Mouse (Mus musculus) layer of hippocampus, adult 9-11 months (tissue): ENCODE measurements around the gene Tmem213.

ENCODE experiments used
- DNase-seq: peaks from one replicate; pipeline ENCODE4 v3.0.0; 2022

Gene Tmem213

GRCm38 (mm10) chr6:38109160-38109795 is at the start of gene Tmem213:
Gene Tmem213 (plus strand): TSS chr6:38109255.
- no peak for DNase-seq

GRCm38 (mm10) chr6:38064621-38065020 is 44.4 kb upstream of the Tmem213 start:
- no peak for DNase-seq

GRCm38 (mm10) chr6:38065122-38065500 is 43.9 kb upstream of the Tmem213 start:
- DNase-seq, result peak; percentile 71

- peak; percentile 71 for DNase-seq
Observed at GRCm38 (mm10) chr6:38065501-38066122, 43.4 kb upstream of the Tmem213 start.

GRCm38 (mm10) chr6:38066215-38066614 is 42.8 kb upstream of the Tmem213 start:
- peak; percentile 80 for DNase-seq

GRCm38 (mm10) chr6:38071256-38071655 is 37.8 kb upstream of the Tmem213 start:
- DNase-seq, result no peak

GRCm38 (mm10) chr6:38072137-38072796 is 36.8 kb upstream of the Tmem213 start:
- no peak for DNase-seq

GRCm38 (mm10) chr6:38073592-38073991 is 35.5 kb upstream of the Tmem213 start:
- no peak for DNase-seq

GRCm38 (mm10) chr6:38080364-38080763 is 28.7 kb upstream of the Tmem213 start:
- no peak for DNase-seq

GRCm38 (mm10) chr6:38081727-38082341 is 27.2 kb upstream of the Tmem213 start:
- DNase-seq, result no peak

- DNase-seq, result no peak
Observed at GRCm38 (mm10) chr6:38083204-38083603, 25.9 kb upstream of the Tmem213 start.

- DNase-seq, result no peak
Observed at GRCm38 (mm10) chr6:38087242-38088026, 21.6 kb upstream of the Tmem213 start.

- no peak for DNase-seq
Observed at GRCm38 (mm10) chr6:38092539-38092938, 16.5 kb upstream of the Tmem213 start.

- no peak for DNase-seq
Observed at GRCm38 (mm10) chr6:38094701-38095100, 14.4 kb upstream of the Tmem213 start.

GRCm38 (mm10) chr6:38096961-38097370 is 12.1 kb upstream of the Tmem213 start:
- no peak for DNase-seq

GRCm38 (mm10) chr6:38102216-38102795 is 6.7 kb upstream of the Tmem213 start:
- no peak for DNase-seq

GRCm38 (mm10) chr6:38103775-38104174 is 5.3 kb upstream of the Tmem213 start:
- DNase-seq, result no peak

- no peak for DNase-seq
Observed at GRCm38 (mm10) chr6:38105924-38106323, 3.1 kb upstream of the Tmem213 start.

GRCm38 (mm10) chr6:38108449-38108848 is 606 bp upstream of the Tmem213 start:
- no peak for DNase-seq

- no peak for DNase-seq
Observed at GRCm38 (mm10) chr6:38109871-38110270, 816 bp downstream of the Tmem213 start.

- no peak for DNase-seq
Observed at GRCm38 (mm10) chr6:38110859-38111258, 1.8 kb downstream of the Tmem213 start.

GRCm38 (mm10) chr6:38116107-38116770 is 7.2 kb downstream of the Tmem213 start:
- DNase-seq, result peak; percentile 80
